Mouse (Mus musculus): ENCODE results near the gene Rdh1.

DNA sequence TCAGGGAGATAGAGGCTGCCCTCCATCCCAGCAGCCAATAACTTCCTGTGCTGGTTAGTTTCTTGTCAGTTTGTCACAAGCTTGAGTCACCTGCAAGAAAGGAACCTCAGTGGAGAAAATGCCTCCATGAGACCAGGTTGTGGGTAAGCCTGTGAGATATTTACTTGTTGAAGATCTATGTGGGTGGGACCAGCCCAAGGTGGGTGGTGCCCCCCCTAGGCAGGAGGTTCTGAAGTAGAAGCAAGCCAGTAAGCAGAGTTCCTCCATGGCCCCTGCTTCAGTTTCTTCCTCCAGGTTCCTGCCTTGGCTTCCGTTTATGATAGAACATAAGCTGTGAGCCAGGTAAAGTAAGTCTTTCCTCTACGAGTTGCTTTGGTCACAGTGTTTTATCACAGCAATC lies 23.3 kb upstream of the Rdh1 start:
- TF ChIP-seq CTCF (conservative IDR thresholded peaks at IDR 0.05; ENCODE audit: insufficient read depth, insufficient read length, low read depth, low read length) = no peak
- no peak for TF ChIP-seq POLR2A (IDR thresholded peaks at IDR 0.05; ENCODE audit: low read depth, low read length)
